Mouse (Mus musculus) lung, adult 2 months (tissue): ENCODE data around the gene Limk2.

Experiments used
- CTCF ChIP-seq: fragments of 200-500 bp; IDR thresholded peaks from 2 replicates; pipeline ENCODE4 v1.5.1; 2011; ENCODE audit warnings: mild to moderate bottlenecking, low read length, control low read depth; ENCODE audit not compliant: insufficient read depth
- POLR2A ChIP-seq: fragments of 200-500 bp; IDR thresholded peaks from 2 replicates; pipeline ENCODE4 v1.6.1; 2011; ENCODE audit warnings: low read depth, mild to moderate bottlenecking, control low read depth, low read length, borderline replicate concordance; ENCODE audit errors: extremely low read depth

GRCm38 (mm10) chr11:3347091-3347834 is 61.7 kb downstream of the Limk2 start:
- TF ChIP-seq POLR2A (no peak), CTCF (peak; percentile 94)
